Mouse (Mus musculus): ENCODE data around the gene Csnk2b.

DNA sequence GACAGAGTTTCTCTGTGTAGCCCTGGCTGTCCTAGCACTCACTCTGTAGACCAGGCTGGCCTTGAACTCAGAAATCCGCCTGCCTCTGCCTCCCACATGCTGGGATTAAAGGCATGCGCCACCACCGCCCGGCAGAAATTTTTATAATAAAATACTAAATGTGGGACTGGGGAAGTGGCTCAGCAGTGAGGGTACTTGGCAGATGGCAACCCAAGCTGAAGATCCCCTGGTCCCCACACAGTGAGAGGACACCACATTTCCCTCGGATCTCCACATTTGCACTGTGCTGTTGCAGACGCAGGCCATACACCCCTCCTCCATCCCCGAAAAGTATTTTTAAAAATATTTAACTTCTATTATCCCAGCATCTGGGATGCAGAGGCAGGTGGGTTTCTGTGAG, 11.7 kb upstream of the Csnk2b start:
- TF ChIP-seq GATA1 (IDR thresholded peaks at IDR 0.05; ENCODE audit: borderline replicate concordance, low read length): no peak
- TF ChIP-seq FLI1 (IDR thresholded peaks at IDR 0.05; ENCODE audit: low read length): no peak

Data from megakaryocyte, embryonic 14.5 days (primary cell).